Mouse (Mus musculus) thymus, postnatal 10 days (tissue): ENCODE results near the gene Tmed2.
"Not testable (repeated sequence)": the region's sequence is repeated elsewhere in the genome, so short reads cannot be mapped to it uniquely, and the experiment has no call there.

Experiments used
- DNase-seq, 2 experiments: peaks; one replicate each; pipeline ENCODE4 v3.0.0; 2021; ENCODE audit warnings: low spot score in 2 of 2

Tmed2 gene

GRCm38 (mm10) chr5:124540383-124540786, at the start of gene Tmed2:
TSS of gene Tmed2 (plus strand) at chr5:124540695.
- DNase-seq, result peak; percentile 90 to 92

GRCm38 (mm10) chr5:124491732-124492131, 48.8 kb upstream of the Tmed2 start:
- DNase-seq, result no peak

- DNase-seq, result no peak
These were observed 47.9 kb upstream of the Tmed2 start for GRCm38 (mm10) chr5:124492618-124493017.

GRCm38 (mm10) chr5:124493455-124493854, 47.0 kb upstream of the Tmed2 start:
- no peak for DNase-seq

- peak; percentile 54 to 55 for DNase-seq
These were observed 44.9 kb upstream of the Tmed2 start for GRCm38 (mm10) chr5:124495547-124495946.

- no peak for DNase-seq
These were observed 43.6 kb upstream of the Tmed2 start for GRCm38 (mm10) chr5:124496614-124497514.

GRCm38 (mm10) chr5:124498221-124498876, 42.1 kb upstream of the Tmed2 start:
- DNase-seq, result no peak

GRCm38 (mm10) chr5:124499001-124499400, 41.5 kb upstream of the Tmed2 start:
- no peak for DNase-seq

- DNase-seq, result not testable (repeated sequence)
These were observed 40.5 kb upstream of the Tmed2 start for GRCm38 (mm10) chr5:124500037-124500436.

- no peak for DNase-seq
These were observed 39.9 kb upstream of the Tmed2 start for GRCm38 (mm10) chr5:124500573-124500972.

- no peak for DNase-seq
These were observed 39.0 kb upstream of the Tmed2 start for GRCm38 (mm10) chr5:124501541-124501940.

GRCm38 (mm10) chr5:124503742-124504141, 36.8 kb upstream of the Tmed2 start:
- DNase-seq, result no peak

- no peak for DNase-seq
These were observed 35.3 kb upstream of the Tmed2 start for GRCm38 (mm10) chr5:124505235-124505634.

- no peak for DNase-seq
These were observed 33.6 kb upstream of the Tmed2 start for GRCm38 (mm10) chr5:124506731-124507359.

- DNase-seq, result no peak
These were observed 31.3 kb upstream of the Tmed2 start for GRCm38 (mm10) chr5:124509200-124509599.

GRCm38 (mm10) chr5:124509742-124510237, 30.7 kb upstream of the Tmed2 start:
- no peak for DNase-seq

GRCm38 (mm10) chr5:124510536-124511050, 29.9 kb upstream of the Tmed2 start:
- no peak for DNase-seq

- no peak for DNase-seq
These were observed 24.7 kb upstream of the Tmed2 start for GRCm38 (mm10) chr5:124515789-124516188.

- DNase-seq, result no peak
These were observed 21.8 kb upstream of the Tmed2 start for GRCm38 (mm10) chr5:124518648-124519047.

- no peak for DNase-seq
These were observed 18.9 kb upstream of the Tmed2 start for GRCm38 (mm10) chr5:124521588-124521987.

- DNase-seq, result no peak
These were observed 17.5 kb upstream of the Tmed2 start for GRCm38 (mm10) chr5:124523032-124523431.

GRCm38 (mm10) chr5:124524943-124525342, 15.6 kb upstream of the Tmed2 start:
- DNase-seq, result no peak
